Mouse (Mus musculus) thymus, adult 2 months (tissue): ENCODE results near the gene Dhdds.

Experiments used
- CTCF ChIP-seq: fragments of 200-500 bp; IDR thresholded peaks from 2 replicates; pipeline ENCODE4 v1.5.1; 2012; ENCODE audit warnings: mild to moderate bottlenecking, control low read depth, low read length, moderate library complexity, borderline replicate concordance; ENCODE audit not compliant: control insufficient read depth, poor library complexity, insufficient read depth; ENCODE audit errors: extremely low read depth
- POLR2A ChIP-seq: fragments of 200-500 bp; IDR thresholded peaks from 2 replicates; pipeline ENCODE4 v1.6.1; 2012; ENCODE audit warnings: mild to moderate bottlenecking, low read length, control low read depth, moderate library complexity; ENCODE audit not compliant: control insufficient read depth, poor library complexity, insufficient read depth; ENCODE audit errors: extremely low read depth

GRCm38 (mm10) chr4:134006845-134007244 lies 6.1 kb upstream of the Dhdds start:
- TF ChIP-seq CTCF (no peak), POLR2A (no peak)
